ENCODE assay signal across 18 mouse cellular contexts in the genomic region with DNA sequence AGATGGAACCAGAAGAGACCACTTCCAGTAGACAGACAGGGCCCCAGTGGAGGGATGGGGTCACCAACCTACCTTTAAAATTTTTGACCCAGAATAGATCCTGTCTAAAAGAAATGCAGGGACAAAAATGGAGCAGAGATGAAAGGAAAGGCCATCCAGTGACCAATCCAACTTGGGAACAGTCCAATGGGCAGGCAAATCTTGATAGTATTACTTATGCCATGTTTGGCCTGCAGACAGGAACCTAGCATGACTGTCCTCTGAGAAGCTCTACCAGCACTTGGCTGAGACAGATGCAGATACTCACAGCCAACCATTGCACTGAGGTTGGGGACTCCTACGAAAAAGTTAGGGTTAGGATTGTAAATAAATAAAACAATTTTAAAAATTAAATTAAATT.
"Had no signal": no experiment of that assay in that cellular context is flagged by ENCODE, and none has a peak within 500 bp of the region (broad histone marks: within the 10 kb centered on the region; RNA-seq: fewer than 3 reads in every experiment).

No protein-coding gene starts in this region.

- DNase-seq: lung, adult 18-20 months; lung, embryonic 14.5 days; lung, postnatal 10 days; lung, postnatal 4 days; midbrain, embryonic 14.5 days; retina, postnatal 1 day; right cerebral cortex, adult 18-20 months; right cerebral cortex, postnatal 25 days; right cerebral cortex, postnatal 4 days; spleen, adult 18-20 months; thymus, adult 18-20 months; thymus, postnatal 14 days; thymus, postnatal 36 days had no signal

- H3K4me3 ChIP-seq: midbrain, embryonic 10.5 days; midbrain, embryonic 12.5 days; myocyte; neural tube, embryonic 13.5 days; neural tube, embryonic 15.5 days had no signal

- H3K27me3 ChIP-seq: midbrain, embryonic 12.5 days; neural tube, embryonic 13.5 days; neural tube, embryonic 15.5 days had no signal

- H3K27ac ChIP-seq: midbrain, embryonic 10.5 days; midbrain, embryonic 12.5 days; neural tube, embryonic 13.5 days; neural tube, embryonic 15.5 days had no signal

- H3K4me1 ChIP-seq: midbrain, embryonic 10.5 days; midbrain, embryonic 12.5 days; neural tube, embryonic 13.5 days; neural tube, embryonic 15.5 days had no signal
